Mouse (Mus musculus): Measurements from ENCODE around the gene Sox2. TPM values are rescaled to one million over a fixed set of nuclear protein-coding genes. Genes with fewer than 3 reads are reported as not detected.
A peak's percentile ranks its signal among the peaks of the same experiment; 100 is the strongest.

Gene Sox2
- polyA plus RNA-seq, 1 experiment = 44.8 TPM

- DNase-seq (ENCODE audit: extremely low spot score in 1 of 2, low spot score in 1 of 2) = no peak
These were observed 8.2 kb downstream of the Sox2 start for GRCm38 (mm10) chr3:34658241-34658965.

- no peak for DNase-seq (ENCODE audit: extremely low spot score in 1 of 2, low spot score in 1 of 2)
These were observed 8.8 kb downstream of the Sox2 start for GRCm38 (mm10) chr3:34658966-34659535.

- no peak for DNase-seq (ENCODE audit: extremely low spot score in 1 of 2, low spot score in 1 of 2)
These were observed 9.7 kb downstream of the Sox2 start for GRCm38 (mm10) chr3:34659861-34660260.

GRCm38 (mm10) chr3:34660542-34661290 lies 10.5 kb downstream of the Sox2 start:
- DNase-seq (ENCODE audit: extremely low spot score in 1 of 2, low spot score in 1 of 2) = no peak

- no peak for DNase-seq (ENCODE audit: extremely low spot score in 1 of 2, low spot score in 1 of 2)
These were observed 11.3 kb downstream of the Sox2 start for GRCm38 (mm10) chr3:34661341-34662007.

- DNase-seq (ENCODE audit: extremely low spot score in 1 of 2, low spot score in 1 of 2) = no peak
These were observed 12.0 kb downstream of the Sox2 start for GRCm38 (mm10) chr3:34662008-34662711.

- DNase-seq (ENCODE audit: extremely low spot score in 1 of 2, low spot score in 1 of 2) = peak in 1 of 2 experiments; percentile 20
These were observed 12.8 kb downstream of the Sox2 start for GRCm38 (mm10) chr3:34662712-34663655.

- peak in 1 of 2 experiments; percentile 45 for DNase-seq (ENCODE audit: extremely low spot score in 1 of 2, low spot score in 1 of 2)
These were observed 13.8 kb downstream of the Sox2 start for GRCm38 (mm10) chr3:34663701-34664635.

GRCm38 (mm10) chr3:34664636-34665531 lies 14.7 kb downstream of the Sox2 start:
- no peak for DNase-seq (ENCODE audit: extremely low spot score in 1 of 2, low spot score in 1 of 2)

GRCm38 (mm10) chr3:34665751-34666665 lies 15.8 kb downstream of the Sox2 start:
- no peak for DNase-seq (ENCODE audit: extremely low spot score in 1 of 2, low spot score in 1 of 2)

GRCm38 (mm10) chr3:34667180-34667579 lies 17.0 kb downstream of the Sox2 start:
- DNase-seq (ENCODE audit: extremely low spot score in 1 of 2, low spot score in 1 of 2) = no peak

GRCm38 (mm10) chr3:34667881-34668817 lies 17.9 kb downstream of the Sox2 start:
- DNase-seq (ENCODE audit: extremely low spot score in 1 of 2, low spot score in 1 of 2) = no peak

GRCm38 (mm10) chr3:34671024-34671660 lies 20.9 kb downstream of the Sox2 start:
- no peak for DNase-seq (ENCODE audit: extremely low spot score in 1 of 2, low spot score in 1 of 2)

GRCm38 (mm10) chr3:34678840-34679239 lies 28.6 kb downstream of the Sox2 start:
- no peak for DNase-seq (ENCODE audit: extremely low spot score in 1 of 2, low spot score in 1 of 2)

GRCm38 (mm10) chr3:34679439-34679838 lies 29.2 kb downstream of the Sox2 start:
- no peak for DNase-seq (ENCODE audit: extremely low spot score in 1 of 2, low spot score in 1 of 2)

All from frontal cortex, adult 2 months (tissue).